Mouse (Mus musculus): Measurements from ENCODE around the gene Cd151.

DNA sequence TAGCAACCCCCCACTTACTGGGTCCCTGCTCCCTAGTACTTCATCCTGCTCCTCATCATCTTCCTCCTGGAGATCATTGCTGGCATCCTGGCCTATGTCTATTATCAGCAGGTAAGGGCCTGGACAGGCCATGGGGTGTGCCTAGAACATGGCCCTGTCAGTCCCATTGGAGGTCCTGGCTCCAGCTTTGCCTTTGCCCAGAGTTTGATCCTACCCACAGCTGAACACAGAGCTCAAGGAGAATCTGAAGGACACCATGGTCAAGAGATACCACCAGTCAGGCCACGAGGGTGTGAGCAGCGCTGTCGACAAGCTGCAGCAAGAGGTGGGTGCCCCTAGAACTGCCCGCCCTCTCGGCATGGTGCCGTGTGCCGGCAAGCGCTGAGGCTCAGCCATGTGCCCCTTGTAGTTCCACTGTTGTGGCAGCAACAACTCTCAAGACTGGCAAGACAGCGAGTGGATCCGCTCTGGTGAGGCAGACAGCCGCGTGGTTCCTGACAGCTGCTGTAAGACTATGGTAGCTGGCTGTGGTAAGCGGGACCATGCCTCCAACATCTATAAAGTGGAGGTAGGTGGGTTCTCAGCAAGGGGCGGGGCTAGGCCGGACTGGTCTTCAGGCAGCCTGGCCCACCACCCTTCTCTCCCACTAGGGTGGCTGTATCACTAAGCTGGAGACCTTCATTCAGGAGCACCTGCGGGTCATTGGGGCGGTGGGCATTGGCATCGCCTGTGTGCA lies 2.9 kb downstream of the Cd151 start:
- no peak for TF ChIP-seq CTCF (IDR thresholded peaks at IDR 0.05; ENCODE audit: insufficient read depth, low read depth, low read length)
- TF ChIP-seq POLR2A (IDR thresholded peaks at IDR 0.05; ENCODE audit: insufficient read depth, low read depth, low read length), result no peak

Data from olfactory bulb, adult 2 months (tissue).